Mouse (Mus musculus) gastrocnemius, postnatal 10 days (tissue): ENCODE measurements around the gene Gm8693. TPM values are rescaled to one million over a fixed set of nuclear protein-coding genes. Genes with fewer than 3 reads are reported as not detected.
"Not testable (repeated sequence)": the region's sequence is repeated elsewhere in the genome, so short reads cannot be mapped to it uniquely, and the experiment has no call there.

ENCODE experiments used
- DNase-seq: peaks from one replicate; pipeline ENCODE4 v3.0.0; 2021; ENCODE audit warnings: mixed read lengths
- long read RNA-seq, 2 experiments: library from polyadenylated mRNA; stranded (forward); transcript quantifications; one replicate each; pipeline ENCODE4 v2.0.0; 2021
- total RNA-seq, 2 experiments: library from RNA; stranded (reverse); gene quantifications; 2 replicates each; pipeline ENCODE4 v1.2.3; 2021

Gm8693 gene
- total RNA-seq, result not detected
- long read RNA-seq, experiment 1, result 0 reads
- long read RNA-seq, experiment 2, result 0 reads

DNA sequence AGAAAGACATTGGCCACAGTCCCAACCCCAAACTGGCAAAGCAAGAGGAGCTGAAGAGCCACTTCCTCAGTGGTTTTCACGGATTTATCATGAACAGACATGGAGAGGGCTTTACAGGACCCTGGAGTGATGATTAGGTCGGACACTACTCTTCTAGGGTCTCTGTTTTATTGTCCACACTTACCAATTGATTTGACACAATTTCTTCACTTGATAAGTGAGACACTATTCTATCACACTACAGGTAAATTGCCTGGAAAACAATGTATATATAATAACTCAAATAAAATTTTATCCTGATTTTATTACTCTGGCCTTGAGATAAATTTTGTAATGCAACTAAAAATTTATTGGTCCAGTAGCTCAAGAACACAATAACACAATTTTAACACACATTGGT, at the start of gene Gm8693:
TSS of gene Gm8693 (minus strand) at position 101 of the 400 bp plus-strand sequence.
- not testable (repeated sequence) for DNase-seq

DNA sequence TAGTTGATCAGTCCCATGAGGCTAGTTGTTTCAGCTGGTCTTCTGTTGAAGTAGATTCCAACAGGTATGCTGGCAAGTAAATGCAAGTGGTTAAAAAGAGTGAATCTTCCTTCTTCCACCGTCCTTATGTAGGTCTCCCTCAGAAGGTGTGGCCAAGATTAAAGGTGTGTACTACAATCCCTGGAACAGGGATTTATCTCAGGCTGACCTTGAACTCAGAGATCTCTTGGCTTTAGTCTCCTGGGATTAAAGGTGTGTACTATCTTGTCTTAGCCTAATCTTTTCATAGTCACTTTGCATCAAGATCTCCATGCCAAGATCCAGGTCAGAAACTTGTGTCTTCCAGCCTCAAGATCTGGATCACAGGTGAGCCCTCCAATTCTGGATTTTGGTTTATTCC, 27.5 kb upstream of the Gm8693 start, which contains the start of gene Gm4567:
TSS of gene Gm4567 (minus strand) at position 101 of the 400 bp plus-strand sequence.
- not testable (repeated sequence) for DNase-seq

GRCm38 (mm10) chr7:22657718-22658117, 34.4 kb downstream of the Gm8693 start, which contains the start of gene Vmn1r155:
Gene Vmn1r155, plus strand, starts transcription at chr7:22658018.
- not testable (repeated sequence) for DNase-seq

Other genes starting within 250 kb of the Gm8693 start
- not detected for gene Gm10665, start 228.2 kb downstream of the Gm8693 start, total RNA-seq
- gene Vmn1r151, start 192.6 kb downstream of the Gm8693 start, total RNA-seq, result not detected
- not detected for gene Vmn1r152, start 169.3 kb downstream of the Gm8693 start, total RNA-seq
- gene Gm8677, start 157.4 kb downstream of the Gm8693 start, total RNA-seq, result not detected
- not detected for gene Gm4201, start 127.0 kb downstream of the Gm8693 start, total RNA-seq
- not detected for gene Gm4565, start 104.2 kb downstream of the Gm8693 start, total RNA-seq
- not detected for gene Vmn1r155, start 34.3 kb downstream of the Gm8693 start, total RNA-seq
- gene Gm4567, start 27.4 kb upstream of the Gm8693 start, total RNA-seq, result not detected
- gene Vmn1r157, start 69.4 kb upstream of the Gm8693 start, total RNA-seq, result not detected
- gene Vmn1r158, start 98.5 kb upstream of the Gm8693 start, total RNA-seq, result not detected
- not detected for gene Vmn1r159, start 151.3 kb upstream of the Gm8693 start, total RNA-seq
- not detected for gene Vmn1r160, start 178.9 kb upstream of the Gm8693 start, total RNA-seq